Mouse (Mus musculus): ENCODE measurements around the gene Slc38a11. TPM values are rescaled to one million over a fixed set of nuclear protein-coding genes. Genes with fewer than 3 reads are reported as not detected.

Slc38a11 gene
- total RNA-seq, 1 experiment: 0.13 TPM

GRCm38 (mm10) chr2:65282979-65283378, 80.9 kb downstream of the Slc38a11 start:
- in situ Hi-C loops (cut with MboI; ENCODE audit: low sequenced_read_pairs in 2 of 2, unreplicated experiment in 2 of 2): no loop called here
- Histone ChIP-seq H3K9me3 (ENCODE audit: control insufficient read depth, insufficient read depth, low read depth, low read length) (no peaks in the 10 kb centered on the region), H3K27ac (ENCODE audit: insufficient read depth, low read depth, low read length, poor library complexity, severe bottlenecking) (no peak overlapping the region), H3K4me3 (ENCODE audit: insufficient read depth in 1 of 2, low read depth in 1 of 2, low read length in 2 of 2, poor library complexity in 1 of 2, severe bottlenecking in 1 of 2) (no peak overlapping the region), H3K9ac (ENCODE audit: insufficient read depth, low read depth, low read length, poor library complexity, severe bottlenecking) (no peak overlapping the region), H3K4me1 (ENCODE audit: control insufficient read depth in 2 of 2, insufficient read depth in 2 of 2, low read length in 2 of 2, poor library complexity in 1 of 2) (peaks cover 0 to 4% of the 10 kb centered on the region in 2 experiments; a peak in 1 of 4 replicates), H3K36me3 (ENCODE audit: control insufficient read depth, insufficient read depth, low read length, poor library complexity, severe bottlenecking) (no peaks in the 10 kb centered on the region)
- DNase-seq (ENCODE audit: low read depth, low spot score): no peak
- no peak for TF ChIP-seq ZNF384 (IDR thresholded peaks at IDR 0.05; ENCODE audit: low read depth, low read length)
- TF ChIP-seq CHD2 (IDR thresholded peaks at IDR 0.05; ENCODE audit: low read depth, low read length): no peak
- TF ChIP-seq ZC3H11A (IDR thresholded peaks at IDR 0.05; ENCODE audit: borderline replicate concordance, low read depth, low read length): no peak
- TF ChIP-seq MAFK (IDR thresholded peaks at IDR 0.05; ENCODE audit: insufficient read depth, low read depth, low read length): no peak
- TF ChIP-seq HCFC1 (IDR thresholded peaks at IDR 0.05; ENCODE audit: borderline replicate concordance, insufficient read depth, low read length): no peak

- Histone ChIP-seq H3K9ac (ENCODE audit: insufficient read depth, low read depth, low read length, poor library complexity, severe bottlenecking) (no peak overlapping the region), H3K4me3 (ENCODE audit: insufficient read depth in 1 of 2, low read depth in 1 of 2, low read length in 2 of 2, poor library complexity in 1 of 2, severe bottlenecking in 1 of 2) (no peak overlapping the region), H3K27ac (ENCODE audit: insufficient read depth, low read depth, low read length, poor library complexity, severe bottlenecking) (no peak overlapping the region), H3K9me3 (ENCODE audit: control insufficient read depth, insufficient read depth, low read depth, low read length) (no peaks in the 10 kb centered on the region), H3K36me3 (ENCODE audit: control insufficient read depth, insufficient read depth, low read length, poor library complexity, severe bottlenecking) (no peaks in the 10 kb centered on the region), H3K4me1 (ENCODE audit: control insufficient read depth in 2 of 2, insufficient read depth in 2 of 2, low read length in 2 of 2, poor library complexity in 1 of 2) (no peaks in the 10 kb centered on the region)
- TF ChIP-seq ZNF384 (IDR thresholded peaks at IDR 0.05; ENCODE audit: low read depth, low read length) (0 out of 2 replicates have a peak, but pooled peaks have one; percentile 22), MAFK (IDR thresholded peaks at IDR 0.05; ENCODE audit: insufficient read depth, low read depth, low read length) (no peak)
- in situ Hi-C loops (cut with MboI; ENCODE audit: low sequenced_read_pairs in 2 of 2, unreplicated experiment in 2 of 2): no loop called here
- no peak for DNase-seq (ENCODE audit: low read depth, low spot score)
These were observed 84.7 kb downstream of the Slc38a11 start for GRCm38 (mm10) chr2:65279029-65279690.

- Histone ChIP-seq H3K9me3 (ENCODE audit: control insufficient read depth, insufficient read depth, low read depth, low read length) (no peaks in the 10 kb centered on the region), H3K4me3 (ENCODE audit: insufficient read depth in 1 of 2, low read depth in 1 of 2, low read length in 2 of 2, poor library complexity in 1 of 2, severe bottlenecking in 1 of 2) (no peak overlapping the region), H3K9ac (ENCODE audit: insufficient read depth, low read depth, low read length, poor library complexity, severe bottlenecking) (no peak overlapping the region), H3K4me1 (ENCODE audit: control insufficient read depth in 2 of 2, insufficient read depth in 2 of 2, low read length in 2 of 2, poor library complexity in 1 of 2) (no peaks in the 10 kb centered on the region), H3K27ac (ENCODE audit: insufficient read depth, low read depth, low read length, poor library complexity, severe bottlenecking) (no peak overlapping the region), H3K36me3 (ENCODE audit: control insufficient read depth, insufficient read depth, low read length, poor library complexity, severe bottlenecking) (no peaks in the 10 kb centered on the region)
- in situ Hi-C loops (cut with MboI; ENCODE audit: low sequenced_read_pairs in 2 of 2, unreplicated experiment in 2 of 2): no loop called here
- no peak for DNase-seq (ENCODE audit: low read depth, low spot score)
- TF ChIP-seq ZC3H11A (IDR thresholded peaks at IDR 0.05; ENCODE audit: borderline replicate concordance, low read depth, low read length): no peak
- no peak for TF ChIP-seq HCFC1 (IDR thresholded peaks at IDR 0.05; ENCODE audit: borderline replicate concordance, insufficient read depth, low read length)
- no peak for TF ChIP-seq CHD2 (IDR thresholded peaks at IDR 0.05; ENCODE audit: low read depth, low read length)
- TF ChIP-seq ZNF384 (IDR thresholded peaks at IDR 0.05; ENCODE audit: low read depth, low read length): no peak
- TF ChIP-seq MAFK (IDR thresholded peaks at IDR 0.05; ENCODE audit: insufficient read depth, low read depth, low read length): no peak
These were observed 88.3 kb downstream of the Slc38a11 start for GRCm38 (mm10) chr2:65275443-65276061.

- Histone ChIP-seq H3K4me1 (ENCODE audit: control insufficient read depth in 2 of 2, insufficient read depth in 2 of 2, low read length in 2 of 2, poor library complexity in 1 of 2) (no peaks in the 10 kb centered on the region), H3K9me3 (ENCODE audit: control insufficient read depth, insufficient read depth, low read depth, low read length) (no peaks in the 10 kb centered on the region), H3K27ac (ENCODE audit: insufficient read depth, low read depth, low read length, poor library complexity, severe bottlenecking) (no peak overlapping the region), H3K4me3 (ENCODE audit: insufficient read depth in 1 of 2, low read depth in 1 of 2, low read length in 2 of 2, poor library complexity in 1 of 2, severe bottlenecking in 1 of 2) (no peak overlapping the region), H3K9ac (ENCODE audit: insufficient read depth, low read depth, low read length, poor library complexity, severe bottlenecking) (no peak overlapping the region), H3K36me3 (ENCODE audit: control insufficient read depth, insufficient read depth, low read length, poor library complexity, severe bottlenecking) (no peaks in the 10 kb centered on the region)
- no peak for DNase-seq (ENCODE audit: low read depth, low spot score)
- no peak for TF ChIP-seq ZC3H11A (IDR thresholded peaks at IDR 0.05; ENCODE audit: borderline replicate concordance, low read depth, low read length)
- TF ChIP-seq HCFC1 (IDR thresholded peaks at IDR 0.05; ENCODE audit: borderline replicate concordance, insufficient read depth, low read length): no peak
- TF ChIP-seq MAFK (IDR thresholded peaks at IDR 0.05; ENCODE audit: insufficient read depth, low read depth, low read length): no peak
- no peak for TF ChIP-seq ZNF384 (IDR thresholded peaks at IDR 0.05; ENCODE audit: low read depth, low read length)
- TF ChIP-seq CHD2 (IDR thresholded peaks at IDR 0.05; ENCODE audit: low read depth, low read length): no peak
- in situ Hi-C loops (cut with MboI; ENCODE audit: low sequenced_read_pairs in 2 of 2, unreplicated experiment in 2 of 2): no loop called here
These were observed 89.9 kb downstream of the Slc38a11 start for GRCm38 (mm10) chr2:65273910-65274309.

Data from ES-E14 (cell line).